Mouse (Mus musculus) brown adipose tissue, adult 24 weeks (tissue): ENCODE measurements at regions not wholly inside any gene's neighbourhood (a gene's known extent, or its start where the extent isn't known, plus 50 kb on each side); places are given as distances from the start of the nearest gene placed in this dataset.

Experiments
- H3K27ac ChIP-seq: fragments of 200-500 bp; replicated peaks from 2 replicates; pipeline ENCODE4 v1.5.1; 2012; ENCODE audit warnings: low read depth, mild to moderate bottlenecking, low read length
- H3K4me1 ChIP-seq: fragments of 200-500 bp; 2 replicates; pipeline ENCODE4 v1.6.1; 2012; ENCODE audit warnings: low read length, mixed read lengths; ENCODE audit not compliant: control insufficient read depth, insufficient read depth, insufficient read length
- H3K4me3 ChIP-seq: fragments of 200-500 bp; 2 replicates; pipeline ENCODE4 v1.5.1; 2012; ENCODE audit warnings: low read depth, mild to moderate bottlenecking, low read length, moderate library complexity; ENCODE audit not compliant: insufficient read depth

DNA sequence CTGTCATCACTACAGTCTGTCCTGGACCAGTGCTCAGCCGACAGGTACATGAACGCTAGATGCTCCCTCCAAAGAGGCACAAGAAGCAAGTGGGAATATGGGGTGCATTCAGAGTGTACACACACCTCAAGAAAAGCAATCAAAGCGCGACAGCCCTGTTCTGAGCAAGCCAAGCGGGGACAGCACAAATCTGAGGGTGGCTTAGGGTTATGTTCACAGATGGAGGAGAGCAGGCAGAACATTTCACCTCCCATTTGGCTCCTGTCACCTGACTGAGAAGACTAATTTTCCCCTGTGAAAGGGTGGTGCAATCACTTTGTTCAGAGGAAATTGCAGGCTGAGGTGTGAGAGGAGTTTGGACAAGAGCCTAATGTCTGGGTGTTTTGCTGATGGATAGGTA is 106.8 kb upstream of the Wscd1 start:
- Histone ChIP-seq H3K4me3 (no peak overlapping the region), H3K4me1 (no peaks in the 10 kb centered on the region)

GRCm38 (mm10) chr11:71651756-71652380 is 97.9 kb upstream of the Wscd1 start:
- Histone ChIP-seq H3K4me3 (no peak overlapping the region), H3K4me1 (no peaks in the 10 kb centered on the region), H3K27ac (no peak overlapping the region)

More for the DNA sequence above, 106.8 kb upstream of the Wscd1 start:
- H3K27ac ChIP-seq = no peak overlapping the region

- Histone ChIP-seq H3K4me1 (no peaks in the 10 kb centered on the region), H3K27ac (no peak overlapping the region), H3K4me3 (no peak overlapping the region)
These were observed 97.3 kb upstream of the Wscd1 start for GRCm38 (mm10) chr11:71652381-71652775.

GRCm38 (mm10) chr11:71658346-71658745 is 91.4 kb upstream of the Wscd1 start:
- H3K27ac ChIP-seq = no peak overlapping the region
- no peak overlapping the region for H3K4me3 ChIP-seq
- no peaks in the 10 kb centered on the region for H3K4me1 ChIP-seq

GRCm38 (mm10) chr11:71670111-71671050 is 79.3 kb upstream of the Wscd1 start:
- H3K4me3 ChIP-seq = no peak overlapping the region

GRCm38 (mm10) chr11:71672171-71673050 is 77.3 kb upstream of the Wscd1 start:
- no peak overlapping the region for H3K4me3 ChIP-seq
- no peak overlapping the region for H3K27ac ChIP-seq

More at GRCm38 (mm10) chr11:71670111-71671050, 79.3 kb upstream of the Wscd1 start:
- no peak overlapping the region for H3K27ac ChIP-seq
- H3K4me1 ChIP-seq = peaks cover 4% of the 10 kb centered on the region; the same call in 1 of the 2 replicates

GRCm38 (mm10) chr11:71674319-71674718 is 75.4 kb upstream of the Wscd1 start:
- H3K27ac ChIP-seq = no peak overlapping the region
- H3K4me1 ChIP-seq = peaks cover 4% of the 10 kb centered on the region; the same call in 1 of the 2 replicates
- no peak overlapping the region for H3K4me3 ChIP-seq

More at GRCm38 (mm10) chr11:71672171-71673050, 77.3 kb upstream of the Wscd1 start:
- H3K4me1 ChIP-seq = peaks cover 4% of the 10 kb centered on the region; the same call in 1 of the 2 replicates

DNA sequence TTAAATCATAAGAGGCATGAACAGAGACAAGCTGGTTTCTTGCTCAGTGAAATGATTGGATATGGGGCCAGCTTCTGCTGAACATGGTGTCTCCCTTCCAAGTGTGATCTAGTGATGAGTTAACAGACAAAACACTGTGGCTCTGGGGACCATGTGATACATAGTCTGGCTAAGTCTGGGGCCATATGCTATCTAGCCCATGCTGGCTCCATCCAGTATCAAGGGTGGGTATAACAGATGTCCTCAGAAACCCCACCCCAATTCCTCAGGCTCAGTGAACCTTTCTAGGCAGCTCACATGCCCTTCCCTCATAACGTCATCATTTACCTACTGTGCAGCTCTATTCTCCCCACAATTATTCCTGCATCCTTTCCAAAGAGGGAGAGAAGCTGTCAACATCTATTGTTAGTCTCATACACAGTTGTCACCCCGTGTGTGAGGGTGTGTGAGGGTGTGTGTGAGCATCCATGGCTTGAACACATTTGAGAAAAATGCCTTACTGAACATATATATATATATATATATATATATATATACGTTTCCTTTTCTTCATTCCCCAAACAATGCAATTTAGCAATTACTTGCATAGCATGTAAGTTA is 73.9 kb upstream of the Wscd1 start:
- no peak overlapping the region for H3K27ac ChIP-seq

DNA sequence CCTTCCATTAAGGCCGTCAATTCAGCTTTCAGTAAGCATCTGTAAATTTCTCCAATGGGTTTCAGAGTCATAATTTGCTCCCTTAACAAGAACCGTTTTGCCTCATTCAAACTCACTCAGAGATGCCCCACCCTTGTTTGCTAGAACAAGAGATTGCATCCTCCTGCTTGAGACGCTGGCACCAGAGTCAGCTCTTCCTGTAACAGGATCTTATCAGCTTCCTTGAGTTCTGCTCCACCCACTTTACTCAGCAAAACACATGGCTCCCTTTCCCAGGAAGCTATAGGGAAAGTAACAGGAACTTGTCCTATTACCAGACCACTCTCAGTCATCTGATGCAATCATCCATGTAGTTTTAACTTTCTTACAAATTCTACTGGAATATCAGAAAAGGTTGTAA is 52.7 kb upstream of the Wscd1 start:
- no peak overlapping the region for H3K27ac ChIP-seq
- peaks cover 4% of the 10 kb centered on the region; the same call in 1 of the 2 replicates for H3K4me1 ChIP-seq
- no peak overlapping the region for H3K4me3 ChIP-seq

More for the DNA sequence above, 73.9 kb upstream of the Wscd1 start:
- Histone ChIP-seq H3K4me3 (no peak overlapping the region), H3K4me1 (no peaks in the 10 kb centered on the region)

DNA sequence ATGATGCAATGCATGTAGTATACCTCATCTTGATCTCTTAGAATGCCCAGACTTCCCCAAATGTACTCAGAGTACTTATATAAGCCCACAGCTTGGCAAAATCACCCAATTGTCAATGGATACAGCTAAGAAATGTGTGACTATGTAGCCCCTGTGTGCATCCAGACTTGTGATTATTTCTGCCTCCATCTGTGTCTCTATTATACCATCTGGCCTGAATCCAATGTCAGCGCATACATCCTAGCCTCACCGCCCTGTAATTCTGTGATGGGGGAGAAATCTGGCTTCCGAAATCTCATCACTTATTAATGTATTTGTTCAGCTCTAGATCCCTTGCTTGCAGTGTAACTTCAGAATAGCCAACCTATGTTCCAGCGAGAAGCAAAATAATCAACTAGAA is 50.9 kb upstream of the Wscd1 start:
- H3K4me3 ChIP-seq = no peak overlapping the region
- peaks cover 4% of the 10 kb centered on the region; the same call in 1 of the 2 replicates for H3K4me1 ChIP-seq

More for the DNA sequence above, 50.9 kb upstream of the Wscd1 start:
- no peak overlapping the region for H3K27ac ChIP-seq
